Mouse (Mus musculus) thymus, postnatal 10 days (tissue): Measurements from ENCODE around the gene Trrap.
A peak's percentile ranks its signal among the peaks of the same experiment; 100 is the strongest.
"Not testable (repeated sequence)": the region's sequence is repeated elsewhere in the genome, so short reads cannot be mapped to it uniquely, and the experiment has no call there.

Experiments
- DNase-seq, 2 experiments: peaks; one replicate each; pipeline ENCODE4 v3.0.0; 2021; ENCODE audit warnings: low spot score in 2 of 2

Gene Trrap

GRCm38 (mm10) chr5:144767106-144767798 lies at the start of gene Trrap:
TSS of gene Trrap (plus strand) at chr5:144767732.
- DNase-seq = not testable (repeated sequence)

DNA sequence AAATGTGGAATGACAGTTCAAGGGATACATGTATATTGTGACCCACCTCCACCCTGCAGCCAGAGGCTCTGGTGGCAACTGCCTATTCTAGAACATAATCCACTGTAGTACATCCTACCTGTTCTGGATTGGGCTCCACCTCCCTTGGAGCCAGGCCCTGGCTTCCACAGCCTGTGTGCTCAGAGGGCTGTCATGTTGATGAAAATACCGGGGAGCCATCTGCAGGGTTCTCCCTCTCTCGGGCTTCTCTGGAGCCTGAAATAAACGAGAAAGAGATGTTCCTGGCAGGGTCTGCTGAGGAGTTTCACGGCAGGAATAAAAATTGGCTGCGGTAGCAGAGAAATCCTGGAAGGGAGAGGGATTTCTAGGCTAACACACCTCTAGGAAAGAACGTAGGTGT lies 47.8 kb upstream of the Trrap start:
- DNase-seq = no peak

DNA sequence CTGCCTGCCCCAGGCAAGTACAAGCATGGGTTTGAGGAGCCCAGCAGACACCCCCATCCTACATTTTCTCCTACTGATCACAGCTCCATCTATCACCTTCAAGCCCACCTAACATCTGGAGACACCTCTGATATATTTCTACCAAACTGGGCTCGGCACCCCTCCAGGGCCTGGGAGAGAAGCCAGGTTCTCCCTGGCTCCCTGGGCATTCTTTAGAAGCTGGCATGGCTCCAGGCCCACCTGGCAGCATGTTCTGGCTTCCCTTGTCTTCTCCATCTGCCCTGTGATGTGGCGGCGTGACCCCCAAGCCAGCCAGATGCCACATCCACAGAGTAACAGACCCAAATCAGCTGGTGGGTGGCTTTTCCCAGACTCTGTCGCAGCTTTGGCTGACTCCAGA lies 47.3 kb upstream of the Trrap start:
- no peak for DNase-seq

DNA sequence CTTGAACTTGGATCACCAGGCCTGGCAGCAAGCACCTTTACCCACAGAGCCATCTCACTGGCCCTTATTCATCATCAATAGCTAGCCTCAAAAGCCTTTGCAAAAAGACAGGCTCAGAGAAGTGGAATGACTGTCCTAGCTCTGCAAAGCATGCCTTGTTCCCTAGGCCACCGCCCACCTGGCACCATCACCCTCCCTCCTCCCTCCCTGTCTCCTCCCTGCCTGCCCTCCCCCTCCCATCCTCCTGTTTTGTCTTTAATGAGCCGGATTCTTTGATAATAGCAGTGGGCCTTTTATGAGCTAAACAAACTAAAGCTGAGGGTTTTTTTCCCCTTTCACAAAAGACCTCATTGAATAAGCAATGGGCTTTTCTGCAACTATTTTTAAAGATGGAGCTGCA lies 42.6 kb upstream of the Trrap start:
- DNase-seq = no peak

DNA sequence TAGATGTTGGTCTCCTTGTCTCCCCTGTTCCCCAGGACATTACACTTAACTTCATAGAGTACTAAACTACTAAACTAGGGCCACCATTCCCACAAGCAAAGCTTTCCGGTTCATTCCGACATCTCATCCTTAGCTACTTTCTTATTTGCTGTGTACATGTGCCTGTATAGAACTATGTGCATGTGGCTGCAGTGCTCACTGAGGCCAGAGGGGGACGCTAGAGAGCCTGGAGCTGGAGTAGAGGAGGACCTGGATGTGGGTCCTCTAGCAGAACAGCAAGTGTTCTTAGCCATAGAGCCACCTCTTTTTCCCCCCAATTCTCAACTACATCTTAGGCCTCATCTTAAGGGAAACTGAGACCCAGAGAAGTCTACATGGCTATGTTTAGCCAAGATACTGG lies 42.0 kb upstream of the Trrap start:
- no peak for DNase-seq

DNA sequence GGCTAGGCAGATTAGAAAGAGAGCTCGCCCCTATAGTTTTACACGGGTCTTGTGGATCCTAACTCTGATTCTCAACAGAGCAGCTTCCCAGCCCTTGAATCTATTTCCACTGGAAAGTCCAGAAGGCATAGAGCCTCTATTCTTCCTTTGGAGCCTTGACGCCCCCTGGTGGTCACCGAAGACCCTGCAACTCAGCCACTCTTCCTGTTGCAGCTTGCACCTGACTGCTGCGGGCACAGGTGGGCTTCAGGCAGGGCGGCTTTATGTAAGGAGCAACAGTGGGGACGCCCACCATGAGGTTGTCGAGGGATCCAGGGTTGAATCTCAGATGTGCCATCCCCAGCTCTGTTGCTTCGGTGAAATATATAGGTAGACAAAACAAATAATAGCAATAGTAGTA lies 40.4 kb upstream of the Trrap start:
- DNase-seq = peak; percentile 13 to 65

- DNase-seq = no peak
Measured at GRCm38 (mm10) chr5:144728237-144728636, 39.3 kb upstream of the Trrap start.

DNA sequence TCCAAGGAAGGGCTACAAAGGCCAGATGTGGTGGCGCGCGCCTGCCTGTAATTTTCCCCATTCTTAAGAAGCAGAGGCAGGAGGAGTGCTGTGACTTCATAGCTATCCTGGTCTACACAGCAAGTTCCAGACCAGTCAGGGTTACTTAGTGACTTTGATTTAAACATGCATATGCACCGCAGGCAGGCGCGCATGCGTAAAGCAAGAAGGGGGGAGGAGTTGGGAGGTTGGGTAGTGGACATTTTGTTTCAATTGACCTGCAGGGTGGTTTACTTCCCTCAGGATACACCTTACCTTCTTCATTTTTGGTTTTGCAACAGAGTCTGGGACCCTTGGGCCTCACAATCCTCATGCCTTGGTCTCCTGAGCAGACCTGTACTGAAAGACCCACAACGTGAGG lies 38.3 kb upstream of the Trrap start:
- no peak for DNase-seq

GRCm38 (mm10) chr5:144733953-144734352 lies 33.6 kb upstream of the Trrap start:
- peak in 1 of 2 experiments; percentile 31 for DNase-seq

DNA sequence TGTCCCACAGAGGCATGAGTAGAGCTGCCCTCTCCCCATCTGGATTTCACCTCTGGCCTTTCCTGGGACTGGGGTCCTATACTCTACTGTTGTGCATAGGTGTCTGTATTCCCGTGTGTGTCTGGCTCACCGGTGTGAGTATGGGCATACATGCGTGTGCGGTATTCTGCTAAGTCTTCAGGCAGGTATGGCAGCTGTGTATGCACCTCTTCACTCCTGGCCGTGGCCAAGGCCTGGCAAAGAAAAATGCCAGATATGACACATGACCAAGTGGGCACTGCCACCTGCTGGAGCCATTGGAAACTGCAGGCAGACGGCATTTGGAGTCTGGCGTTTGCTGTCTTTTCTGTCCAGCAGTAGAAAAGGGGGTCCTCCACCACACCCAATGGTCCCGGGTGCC lies 32.6 kb upstream of the Trrap start:
- peak; percentile 18 to 50 for DNase-seq

- DNase-seq = no peak
Measured at GRCm38 (mm10) chr5:144737101-144737500, 30.4 kb upstream of the Trrap start.

DNA sequence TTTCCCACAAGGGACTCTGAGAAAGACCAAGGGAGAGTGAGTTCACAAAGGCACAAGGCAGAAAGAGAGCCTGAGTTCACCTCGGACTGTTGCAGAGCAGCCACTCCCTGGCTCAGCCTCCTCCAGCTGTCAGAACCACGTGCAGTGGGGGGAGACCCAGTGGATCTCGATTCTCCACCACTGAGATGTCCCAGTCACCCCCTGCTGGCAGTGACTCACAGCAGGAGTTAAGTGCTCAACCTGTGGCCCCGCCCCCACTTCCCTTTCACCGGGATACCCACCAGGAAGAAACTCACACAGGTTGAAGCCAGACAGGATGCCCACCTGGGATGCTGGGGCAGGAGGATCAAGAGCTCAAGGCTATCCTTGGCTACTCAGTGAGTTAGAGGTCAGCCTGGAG lies 15.1 kb upstream of the Trrap start:
- peak in 1 of 2 experiments; percentile 24 for DNase-seq

GRCm38 (mm10) chr5:144753041-144753440 lies 14.5 kb upstream of the Trrap start:
- DNase-seq = peak in 1 of 2 experiments; percentile 33

DNA sequence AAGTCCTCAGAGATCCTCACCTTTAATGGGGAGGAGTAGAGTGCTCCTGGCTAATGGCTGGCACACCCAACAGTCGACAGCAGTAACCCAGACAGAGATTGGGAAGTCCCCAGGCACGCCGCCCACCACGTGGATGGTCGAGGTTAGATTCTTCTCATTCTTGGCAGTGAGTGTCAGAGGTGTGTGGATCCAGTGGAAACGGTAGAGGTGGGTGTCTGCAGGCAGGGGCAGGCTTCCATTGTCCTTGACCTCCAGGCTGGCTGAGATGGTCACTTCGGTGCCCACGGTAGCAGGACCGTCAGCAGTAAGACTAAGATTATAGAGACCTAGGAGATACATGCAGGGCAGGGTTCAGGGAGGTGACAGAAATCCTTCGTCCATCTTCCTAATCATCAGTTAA lies 12.3 kb upstream of the Trrap start:
- DNase-seq = no peak

- DNase-seq = no peak
Measured at GRCm38 (mm10) chr5:144757402-144757801, 10.1 kb upstream of the Trrap start.

DNA sequence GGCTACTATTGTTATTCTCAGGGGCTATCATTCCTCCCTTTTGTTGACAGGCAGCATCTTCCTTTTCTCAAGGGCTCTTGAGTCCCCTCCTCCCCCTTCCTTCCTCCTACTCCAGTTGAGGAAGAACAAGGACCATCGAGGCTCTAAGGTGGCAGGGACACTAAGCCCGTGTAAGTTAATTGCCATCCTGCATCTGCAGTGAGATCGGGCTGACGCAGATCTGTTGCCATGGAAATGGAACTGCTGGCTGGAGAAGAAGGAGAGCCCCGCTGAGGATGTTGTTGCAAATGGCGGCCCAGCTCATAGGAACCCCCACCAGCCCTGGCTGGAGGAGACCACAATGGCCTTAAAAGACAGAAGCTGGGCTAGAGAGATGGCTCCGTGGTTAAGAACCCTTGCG lies 9.1 kb upstream of the Trrap start:
- DNase-seq = no peak

DNA sequence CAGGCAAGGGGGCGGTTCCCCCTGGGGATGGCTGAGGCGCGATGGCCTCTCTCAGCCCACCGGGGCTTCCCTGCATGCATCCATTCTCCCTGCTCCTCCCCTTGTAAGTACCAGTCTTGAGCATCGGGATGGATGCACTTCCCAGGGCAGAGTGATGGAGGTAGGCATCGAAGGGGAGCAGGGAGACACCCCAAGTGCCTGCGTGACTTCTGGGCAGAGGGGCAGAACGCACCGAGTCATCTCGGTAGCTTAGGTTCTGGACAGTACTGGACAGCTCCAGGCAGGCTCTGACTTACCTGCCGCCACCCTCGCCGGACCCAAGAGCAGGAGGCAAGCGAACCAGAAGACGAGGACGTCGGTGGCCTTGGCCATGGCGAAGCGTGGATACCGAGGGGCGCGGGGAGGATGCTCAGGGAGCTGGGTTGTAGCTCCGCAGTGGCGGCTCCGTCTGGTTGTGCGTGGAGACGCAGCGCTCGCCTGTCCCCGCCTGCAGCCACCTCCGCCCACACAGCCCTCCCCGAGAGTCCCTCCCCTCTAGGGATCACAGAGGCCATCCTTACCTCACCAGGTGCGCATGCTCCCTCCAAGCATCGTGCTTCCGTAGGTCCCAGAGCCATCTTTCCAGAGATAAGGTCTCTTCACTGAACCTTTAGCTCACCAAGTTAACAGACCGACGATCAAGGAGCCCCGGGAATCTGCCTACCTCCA lies 6.2 kb upstream of the Trrap start, which contains the start of gene Tmem130:
TSS of gene Tmem130 (minus strand) at position 658 of the 708 bp plus-strand sequence.
- DNase-seq = no peak

- DNase-seq = no peak
Measured at GRCm38 (mm10) chr5:144766026-144766425, 1.5 kb upstream of the Trrap start.

DNA sequence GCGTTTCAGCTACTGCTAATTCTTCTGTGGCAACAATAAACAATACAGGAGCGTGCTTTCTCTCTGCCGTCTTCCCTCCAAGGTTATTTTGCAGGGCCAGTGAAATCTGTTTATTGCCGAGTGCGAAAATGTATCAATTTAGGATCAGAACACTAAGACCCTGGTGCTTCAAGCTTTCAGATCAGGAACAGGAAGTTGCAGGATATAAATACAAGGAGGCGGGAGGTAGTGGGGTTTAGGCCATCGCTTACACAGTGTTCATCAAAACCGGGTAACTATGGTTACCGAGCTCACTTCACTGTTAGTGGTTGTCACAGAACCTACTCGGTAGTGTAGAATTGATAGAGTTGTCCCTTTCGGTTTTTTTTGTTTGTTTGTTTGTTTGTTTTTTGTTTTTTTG lies 886 bp upstream of the Trrap start:
- no peak for DNase-seq

DNA sequence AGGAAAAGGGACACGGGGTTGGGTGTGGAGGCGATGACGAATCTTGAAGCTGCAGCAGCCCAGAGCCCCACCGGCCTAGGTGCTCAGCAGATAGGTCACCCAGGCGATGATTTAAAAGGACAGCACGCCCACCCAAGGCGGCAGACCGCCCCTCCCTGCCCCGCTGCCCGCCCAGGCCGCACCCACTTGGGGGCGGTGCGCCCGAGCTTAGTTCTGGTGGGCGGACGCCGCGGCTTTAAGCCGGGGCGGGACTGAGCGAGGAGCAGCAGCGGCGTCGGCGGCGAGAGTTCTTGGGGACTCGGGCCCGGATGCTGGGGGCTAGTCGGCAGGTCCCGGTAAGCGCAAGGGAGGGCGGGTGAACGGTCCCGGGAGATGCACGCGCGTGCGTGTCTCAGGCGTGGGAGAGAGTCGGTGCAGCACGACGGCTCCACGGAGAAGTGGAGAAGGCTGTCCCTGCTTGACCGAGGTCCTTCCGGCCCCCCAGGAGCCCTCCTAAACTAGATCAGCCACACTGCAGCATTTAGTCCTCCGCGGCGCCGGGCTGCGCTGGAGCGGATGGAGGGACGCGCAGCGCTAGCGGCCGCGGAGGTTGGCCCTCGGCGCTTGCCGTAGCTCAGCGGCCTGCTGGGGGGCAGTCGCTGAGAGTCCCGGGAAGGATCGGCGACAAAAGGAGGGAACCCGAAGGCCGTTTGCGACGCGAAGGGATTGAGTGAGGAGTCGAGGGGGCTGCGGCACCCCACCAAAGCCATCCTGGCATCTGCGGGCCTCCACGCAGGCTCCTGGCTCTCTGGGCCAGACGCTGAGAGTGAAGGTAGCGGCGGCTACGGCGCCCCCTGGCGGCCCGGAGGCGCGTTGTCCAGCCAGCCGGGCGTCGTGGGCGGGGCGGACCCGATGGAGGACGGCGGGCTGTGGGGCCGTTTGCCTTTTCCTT lies 644 bp downstream of the Trrap start:
- DNase-seq = peak; percentile 89 to 91

DNA sequence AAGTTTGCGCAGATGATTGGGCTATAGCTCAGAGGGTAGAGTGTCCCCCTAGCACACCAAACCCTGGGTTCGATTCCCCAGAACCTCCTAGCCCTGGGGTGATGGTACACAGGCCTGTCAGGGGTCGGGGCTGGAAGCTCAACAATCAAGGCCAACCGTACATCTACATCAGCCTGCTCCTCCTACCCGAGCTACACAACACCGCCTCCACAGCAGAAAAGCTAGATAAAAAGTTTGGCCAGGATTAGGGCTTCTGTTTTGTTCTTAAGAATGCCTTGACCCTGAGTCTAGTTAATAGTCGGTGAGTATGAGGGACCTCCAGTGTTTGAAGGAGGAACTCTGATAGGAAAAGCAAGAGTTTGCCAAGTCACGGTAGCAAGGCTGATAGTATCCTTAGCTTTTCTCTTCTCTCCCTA lies 1.5 kb downstream of the Trrap start:
- no peak for DNase-seq

DNA sequence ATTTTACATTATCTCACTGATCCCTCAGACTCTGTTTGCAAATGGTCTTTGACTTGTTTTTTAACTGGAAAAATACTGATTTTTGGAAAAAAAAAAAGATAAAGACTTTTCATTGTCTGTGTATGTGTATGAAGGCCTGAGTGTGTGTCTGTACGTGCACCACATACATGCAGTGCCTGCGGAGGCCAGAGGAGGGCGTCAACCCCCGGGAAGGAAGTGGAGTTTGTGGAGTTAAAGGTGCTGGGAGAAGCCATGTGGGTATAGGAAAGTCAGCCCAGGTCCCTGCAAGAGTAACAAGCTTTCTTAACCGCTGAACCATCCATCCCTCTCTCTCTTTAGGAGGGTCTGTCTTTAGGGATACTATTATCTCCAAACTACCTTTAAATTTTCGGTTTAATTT lies 5.7 kb downstream of the Trrap start:
- DNase-seq = no peak
